Mouse (Mus musculus) lung, embryonic 15.5 days (tissue): ENCODE data around the gene Tfap2b. TPM values are rescaled to one million over a fixed set of nuclear protein-coding genes. Genes with fewer than 3 reads are reported as not detected.

ENCODE experiments used
- ATAC-seq: fragments of 200-750 bp; cut with Nextera tagmentation; 2 replicates; pipeline ENCODE4 v1.8.0; 2017; ENCODE audit warnings: moderate number of reproducible peaks, borderline replicate concordance; ENCODE audit not compliant: low FRiP score, low TSS enrichment; ENCODE audit errors: extremely low read depth
- H3K27ac ChIP-seq: fragments of 300-500 bp; sonication (generic); 2 replicates; pipeline ENCODE4 v1.5.1; 2015; ENCODE audit warnings: moderate library complexity, mild to moderate bottlenecking, inconsistent platforms
- H3K27me3 ChIP-seq: fragments of 300-500 bp; sonication (generic); 2 replicates; pipeline ENCODE4 v1.6.1; 2015; ENCODE audit warnings: inconsistent platforms
- H3K36me3 ChIP-seq: fragments of 300-500 bp; sonication (generic); 2 replicates; pipeline ENCODE4 v1.6.1; 2015; ENCODE audit warnings: inconsistent platforms
- H3K4me1 ChIP-seq: fragments of 300-500 bp; sonication (generic); 2 replicates; pipeline ENCODE4 v1.6.1; 2015; ENCODE audit warnings: inconsistent platforms
- H3K4me2 ChIP-seq: fragments of 300-500 bp; sonication (generic); 2 replicates; pipeline ENCODE4 v1.6.1; 2015; ENCODE audit warnings: inconsistent platforms, mild to moderate bottlenecking, moderate library complexity
- H3K4me3 ChIP-seq: fragments of 300-500 bp; sonication (generic); 2 replicates; pipeline ENCODE4 v1.5.1; 2015; ENCODE audit warnings: mild to moderate bottlenecking, inconsistent platforms
- H3K9ac ChIP-seq: fragments of 300-500 bp; sonication (generic); 2 replicates; pipeline ENCODE4 v1.6.1; 2015; ENCODE audit warnings: inconsistent platforms
- H3K9me3 ChIP-seq: fragments of 300-500 bp; sonication (generic); 2 replicates; pipeline ENCODE4 v1.6.1; 2016; ENCODE audit warnings: inconsistent platforms
- WGBS: fragments of 180-500 bp; shearing (Covaris S2); methylation state at CpG from one replicate; pipeline ENCODE4 v1.1.7; 2015; 5-methylcytosine and 5-hydroxymethylcytosine counted together
- polyA plus RNA-seq: library from polyadenylated mRNA; unstranded; fragments of >200 nt; fragmentation: Nextera tagmentation; extraction: Ambion mirVana; gene quantifications from 2 replicates; pipeline ENCODE4 v1.2.1, GENCODE M21; 2015

Tfap2b gene
- 0.21 and 0.67 TPM in 2 replicates for polyA plus RNA-seq

- no peak within 1 kb of the TSS for H3K9ac ChIP-seq
- H3K27ac ChIP-seq, result no peak within 1 kb of the TSS
- H3K27me3 ChIP-seq, result peaks cover 69% of the 10 kb centered on the region
- H3K36me3 ChIP-seq, result no peaks in the 10 kb centered on the region
- peak within 1 kb of the TSS; percentile 47 for H3K4me2 ChIP-seq
- H3K4me3 ChIP-seq, result peak within 1 kb of the TSS; percentile 20
- H3K9me3 ChIP-seq, result no peaks in the 10 kb centered on the region
- ATAC-seq, result no peak
- 3% methylated on average over 26 of the region's 26 CpGs for WGBS
- H3K4me1 ChIP-seq, result peaks cover 10% of the 10 kb centered on the region; the same call in 1 of the 2 replicates
Measured at GRCm38 (mm10) chr1:19208641-19209358, at the start of gene Tfap2b. Gene Tfap2b, plus strand, starts transcription at chr1:19208914.

DNA sequence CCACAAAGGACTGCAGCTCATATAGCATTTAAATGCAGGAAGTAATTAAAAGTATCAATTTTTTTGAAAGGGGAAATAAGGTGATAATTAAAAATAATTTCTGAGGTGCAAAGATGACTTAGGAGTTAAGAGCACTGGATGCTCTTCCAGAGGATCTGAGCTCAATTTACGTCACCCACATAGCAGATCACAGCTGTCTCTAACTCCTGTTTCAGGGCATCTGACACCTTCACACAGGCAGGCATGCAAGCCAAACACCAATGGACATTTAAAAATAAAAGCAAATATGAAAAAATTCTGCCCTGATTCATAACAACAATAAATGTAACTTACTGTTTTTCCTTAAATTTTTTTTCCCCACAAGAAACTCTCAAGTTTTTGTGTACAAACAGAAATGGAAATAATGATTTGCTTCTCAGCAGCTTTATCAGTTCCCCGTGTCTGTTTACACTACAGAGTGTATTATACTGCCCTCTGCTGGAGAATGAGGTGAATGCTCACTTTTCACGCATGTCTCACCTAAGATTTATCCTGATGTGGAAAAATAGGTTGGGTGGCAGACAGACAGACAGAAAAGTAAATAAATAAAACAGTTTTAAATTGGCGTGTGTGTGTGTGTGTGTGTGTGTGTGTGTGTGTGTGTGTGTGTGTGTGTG is 29.8 kb upstream of the Tfap2b start:
- H3K36me3 ChIP-seq, result no peaks in the 10 kb centered on the region
- no peaks in the 10 kb centered on the region for H3K4me1 ChIP-seq
- 5% methylated on average over 4 of the region's 4 CpGs for WGBS
- ATAC-seq, result no peak
- no peaks in the 10 kb centered on the region for H3K9me3 ChIP-seq
- no peak overlapping the region for H3K4me2 ChIP-seq
- H3K4me3 ChIP-seq, result no peak overlapping the region
- H3K27ac ChIP-seq, result no peak overlapping the region
- no peaks in the 10 kb centered on the region for H3K27me3 ChIP-seq
- no peak overlapping the region for H3K9ac ChIP-seq

- Histone ChIP-seq H3K9me3 (no peaks in the 10 kb centered on the region), H3K27ac (no peak overlapping the region), H3K4me2 (peak overlapping the region; percentile 50), H3K36me3 (no peaks in the 10 kb centered on the region), H3K4me1 (peaks cover 10% of the 10 kb centered on the region; the same call in 1 of the 2 replicates), H3K27me3 (peaks cover 40% of the 10 kb centered on the region), H3K4me3 (peak overlapping the region; percentile 20), H3K9ac (no peak overlapping the region)
- 2% methylated on average over 12 of the region's 12 CpGs for WGBS
- ATAC-seq, result no peak
Measured at GRCm38 (mm10) chr1:19205649-19206048, 3.1 kb upstream of the Tfap2b start.

DNA sequence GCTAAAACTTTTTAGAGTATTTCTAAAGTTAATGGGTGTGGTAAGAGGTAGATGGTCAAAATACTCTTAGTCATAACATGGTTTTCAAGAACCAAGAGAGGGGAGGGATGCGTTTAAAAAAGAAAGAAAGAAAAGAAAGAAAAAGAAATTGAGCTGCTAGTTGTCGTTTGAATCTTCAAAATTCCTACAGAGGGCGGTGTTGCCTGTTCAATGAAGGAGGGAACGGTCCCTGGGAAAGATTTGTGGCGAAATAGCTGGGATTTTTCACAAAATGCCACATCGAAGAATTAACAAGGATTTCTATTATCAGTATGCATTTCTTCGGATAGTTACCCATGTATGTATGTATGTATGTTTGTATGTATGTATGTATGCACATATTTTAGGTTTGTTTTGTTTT is 2.5 kb upstream of the Tfap2b start:
- Histone ChIP-seq H3K9ac (no peak overlapping the region), H3K4me3 (no peak overlapping the region; the same call in 1 of the 2 replicates), H3K4me2 (0 out of 2 replicates have a peak overlapping the region, but pooled peaks have one; percentile 50), H3K9me3 (no peaks in the 10 kb centered on the region), H3K4me1 (peaks cover 10% of the 10 kb centered on the region; the same call in 1 of the 2 replicates), H3K36me3 (no peaks in the 10 kb centered on the region), H3K27me3 (peaks cover 45% of the 10 kb centered on the region), H3K27ac (no peak overlapping the region)
- no peak for ATAC-seq
- 3% methylated on average over 7 of the region's 7 CpGs for WGBS

DNA sequence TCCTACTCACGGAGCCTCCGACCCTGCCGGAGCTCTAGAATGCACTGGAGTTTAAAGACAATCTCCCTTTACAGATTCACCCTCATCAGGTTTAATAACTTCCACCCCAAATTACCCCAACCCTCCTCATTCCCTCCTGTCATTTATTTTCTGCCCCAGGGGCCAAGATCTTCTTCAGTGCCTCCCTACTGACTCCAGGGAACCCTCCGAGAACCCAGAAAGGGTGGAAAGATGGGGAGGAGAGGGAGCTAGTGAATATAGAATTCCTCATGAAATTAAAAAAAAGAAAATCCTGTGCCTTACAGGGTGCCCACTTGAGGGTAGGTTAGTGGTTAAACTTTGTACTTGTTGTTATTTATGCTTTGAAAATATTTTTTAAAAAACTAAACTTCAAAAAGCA is 1.1 kb upstream of the Tfap2b start:
- peaks cover 60% of the 10 kb centered on the region for H3K27me3 ChIP-seq
- H3K9me3 ChIP-seq, result no peaks in the 10 kb centered on the region
- H3K9ac ChIP-seq, result no peak overlapping the region
- H3K27ac ChIP-seq, result no peak overlapping the region
- 3% methylated on average over 4 of the region's 4 CpGs for WGBS
- H3K4me2 ChIP-seq, result no peak overlapping the region
- peaks cover 10% of the 10 kb centered on the region; the same call in 1 of the 2 replicates for H3K4me1 ChIP-seq
- ATAC-seq, result no peak
- no peak overlapping the region for H3K4me3 ChIP-seq
- no peaks in the 10 kb centered on the region for H3K36me3 ChIP-seq

DNA sequence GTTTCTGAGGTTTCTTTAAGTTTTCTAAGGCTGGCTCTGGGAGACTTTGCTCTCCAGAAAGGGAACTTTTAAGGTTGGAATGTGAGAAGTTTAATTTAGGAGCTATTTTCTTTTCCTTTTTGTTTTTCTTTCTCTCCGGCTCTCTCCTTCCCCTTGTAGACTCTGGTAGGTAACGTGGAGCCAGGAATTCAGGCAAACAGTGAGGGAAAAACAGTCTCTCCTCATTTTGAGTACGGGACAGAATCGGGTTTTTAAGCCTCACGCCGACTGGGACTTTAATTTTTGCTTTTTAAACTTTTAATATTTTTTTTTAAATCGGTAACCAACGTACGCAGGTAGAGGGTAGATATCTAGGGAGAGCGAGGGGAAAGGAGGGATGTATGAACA is 638 bp downstream of the Tfap2b start:
- no peak overlapping the region for H3K4me3 ChIP-seq

GRCm38 (mm10) chr1:19209776-19210175 is 1.1 kb downstream of the Tfap2b start:
- Histone ChIP-seq H3K9ac (no peak overlapping the region), H3K4me3 (peak overlapping the region; percentile 20), H3K4me1 (peaks cover 10% of the 10 kb centered on the region; the same call in 1 of the 2 replicates), H3K27ac (no peak overlapping the region), H3K9me3 (no peaks in the 10 kb centered on the region), H3K36me3 (no peaks in the 10 kb centered on the region), H3K4me2 (peak overlapping the region; percentile 47), H3K27me3 (peaks cover 79% of the 10 kb centered on the region)
- under 1% methylated on average over 31 of the region's 31 CpGs for WGBS
- no peak for ATAC-seq

More for the DNA sequence above, 638 bp downstream of the Tfap2b start:
- no peak overlapping the region for H3K9ac ChIP-seq
- 2% methylated on average over 10 of the region's 10 CpGs for WGBS
- H3K27ac ChIP-seq, result no peak overlapping the region
- H3K27me3 ChIP-seq, result peaks cover 75% of the 10 kb centered on the region
- ATAC-seq, result no peak
- peaks cover 10% of the 10 kb centered on the region; the same call in 1 of the 2 replicates for H3K4me1 ChIP-seq
- peak overlapping the region; percentile 47 for H3K4me2 ChIP-seq
- no peaks in the 10 kb centered on the region for H3K36me3 ChIP-seq
- H3K9me3 ChIP-seq, result no peaks in the 10 kb centered on the region

- no peaks in the 10 kb centered on the region for H3K36me3 ChIP-seq
- peak overlapping the region; percentile 20 for H3K4me3 ChIP-seq
- peak overlapping the region; percentile 47 for H3K4me2 ChIP-seq
- ATAC-seq, result peak; percentile 65; the same call in 1 of the 2 replicates
- H3K9ac ChIP-seq, result no peak overlapping the region
- H3K27ac ChIP-seq, result no peak overlapping the region
- 1% methylated on average over 30 of the region's 30 CpGs for WGBS
- H3K4me1 ChIP-seq, result peaks cover 10% of the 10 kb centered on the region; the same call in 1 of the 2 replicates
- peaks cover 85% of the 10 kb centered on the region for H3K27me3 ChIP-seq
- H3K9me3 ChIP-seq, result no peaks in the 10 kb centered on the region
Measured at GRCm38 (mm10) chr1:19210215-19211032, 1.7 kb downstream of the Tfap2b start.

GRCm38 (mm10) chr1:19211033-19211405 is 2.3 kb downstream of the Tfap2b start:
- Histone ChIP-seq H3K27ac (no peak overlapping the region), H3K9me3 (no peaks in the 10 kb centered on the region), H3K4me2 (no peak overlapping the region), H3K36me3 (no peaks in the 10 kb centered on the region), H3K27me3 (peaks cover 87% of the 10 kb centered on the region), H3K4me1 (peaks cover 10% of the 10 kb centered on the region; the same call in 1 of the 2 replicates), H3K4me3 (no peak overlapping the region), H3K9ac (no peak overlapping the region)
- no peak for ATAC-seq
- under 1% methylated on average over 8 of the region's 8 CpGs for WGBS

GRCm38 (mm10) chr1:19211546-19212154 is 2.9 kb downstream of the Tfap2b start:
- H3K9ac ChIP-seq, result no peak overlapping the region
- H3K4me1 ChIP-seq, result peaks cover 10% of the 10 kb centered on the region; the same call in 1 of the 2 replicates
- H3K9me3 ChIP-seq, result no peaks in the 10 kb centered on the region
- 1% methylated on average over 15 of the region's 15 CpGs for WGBS
- H3K27ac ChIP-seq, result no peak overlapping the region
- no peaks in the 10 kb centered on the region for H3K36me3 ChIP-seq
- H3K27me3 ChIP-seq, result peaks cover 93% of the 10 kb centered on the region
- no peak overlapping the region for H3K4me2 ChIP-seq
- H3K4me3 ChIP-seq, result no peak overlapping the region
- ATAC-seq, result no peak

DNA sequence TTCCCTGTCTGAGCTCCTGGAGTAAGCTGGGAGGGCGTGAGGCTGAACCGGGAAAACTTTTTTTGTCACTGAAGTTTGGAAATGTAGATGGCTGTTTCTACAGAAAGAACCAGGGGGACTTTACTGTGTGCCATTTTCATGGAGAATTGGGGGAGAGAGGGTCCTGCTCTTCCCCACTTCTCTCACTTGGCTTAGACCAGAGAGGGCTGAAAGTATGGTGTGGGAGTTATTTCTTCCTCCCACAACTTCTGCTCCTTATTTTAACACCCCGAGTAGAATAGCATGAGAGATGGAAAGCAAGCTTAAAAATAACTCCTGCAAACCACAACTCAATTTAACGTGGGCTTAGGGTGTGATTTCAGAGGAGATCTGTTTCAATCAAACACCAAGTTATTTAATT is 4.0 kb downstream of the Tfap2b start:
- peaks cover 95% of the 10 kb centered on the region for H3K27me3 ChIP-seq
- WGBS, result 2% methylated on average over 4 of the region's 4 CpGs

More for the DNA sequence above, 4.0 kb downstream of the Tfap2b start:
- no peaks in the 10 kb centered on the region for H3K36me3 ChIP-seq
- H3K9ac ChIP-seq, result no peak overlapping the region
- no peak overlapping the region for H3K4me3 ChIP-seq
- no peaks in the 10 kb centered on the region for H3K9me3 ChIP-seq
- no peak for ATAC-seq
- no peak overlapping the region for H3K4me2 ChIP-seq
- H3K4me1 ChIP-seq, result peaks cover 10% of the 10 kb centered on the region; the same call in 1 of the 2 replicates
- no peak overlapping the region for H3K27ac ChIP-seq
